Mouse (Mus musculus): ENCODE results near the gene Ifnl3.

- no peak for TF ChIP-seq ZNF384 (IDR thresholded peaks at IDR 0.05; ENCODE audit: low read depth, low read length)
- TF ChIP-seq ZC3H11A (IDR thresholded peaks at IDR 0.05; ENCODE audit: borderline replicate concordance, low read depth, low read length): no peak
- TF ChIP-seq HCFC1 (IDR thresholded peaks at IDR 0.05; ENCODE audit: borderline replicate concordance, insufficient read depth, low read length): no peak
Observed at GRCm38 (mm10) chr7:28557069-28557468, 34.4 kb downstream of the Ifnl3 start.

Data from ES-E14 (cell line).